Mouse (Mus musculus) thymus, postnatal 0 days (tissue): ENCODE results near the gene Metrnl. TPM values are rescaled to one million over a fixed set of nuclear protein-coding genes. Genes with fewer than 3 reads are reported as not detected.
A peak's percentile ranks its signal among the peaks of the same experiment; 100 is the strongest.

ENCODE experiments used
- DNase-seq: peaks from one replicate; pipeline ENCODE4 v3.0.0-alpha.2; 2015; ENCODE audit warnings: low spot score
- polyA plus RNA-seq: library from polyadenylated mRNA; unstranded; fragments of >200 nt; fragmentation: Nextera tagmentation; extraction: Ambion mirVana; gene quantifications from 2 replicates; pipeline ENCODE4 v1.2.1, GENCODE M21; 2015

The Metrnl gene
- polyA plus RNA-seq, 1 experiment from 2014 or later = 6.6 TPM

DNA sequence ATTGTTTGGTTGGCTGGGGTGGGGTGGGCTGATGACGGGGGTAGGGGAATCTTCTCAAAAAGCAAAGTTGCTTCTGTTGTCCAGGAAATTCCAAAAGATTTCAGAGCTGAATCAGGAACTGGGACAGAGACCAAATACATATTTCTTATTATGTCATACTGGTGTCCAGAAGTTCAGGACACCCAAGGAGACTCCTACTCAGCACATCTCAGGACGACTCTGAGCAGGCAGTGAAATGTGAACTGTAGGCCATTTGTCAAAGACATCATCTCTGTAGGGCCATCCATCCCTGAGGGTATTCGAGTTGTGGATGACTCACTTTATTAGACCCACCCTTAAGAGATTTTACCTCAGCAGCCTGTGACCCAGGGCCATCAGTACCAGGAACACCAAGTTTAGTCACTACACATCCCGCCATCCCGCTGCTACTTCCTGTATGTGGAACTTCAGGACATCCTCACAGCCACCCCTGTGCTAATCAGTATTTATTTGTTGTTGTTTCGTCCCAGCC lies 15.8 kb upstream of the Metrnl start:
- DNase-seq = no peak

- no peak for DNase-seq
Measured at GRCm38 (mm10) chr11:121686091-121686490, 15.3 kb upstream of the Metrnl start.

GRCm38 (mm10) chr11:121686674-121687073 lies 14.7 kb upstream of the Metrnl start:
- no peak for DNase-seq

- peak; percentile 35 for DNase-seq
Measured at GRCm38 (mm10) chr11:121688024-121688423, 13.3 kb upstream of the Metrnl start.

- no peak for DNase-seq
Measured at GRCm38 (mm10) chr11:121695304-121696064, 5.9 kb upstream of the Metrnl start.

GRCm38 (mm10) chr11:121697271-121697670 lies 4.1 kb upstream of the Metrnl start:
- DNase-seq = peak; percentile 61

DNA sequence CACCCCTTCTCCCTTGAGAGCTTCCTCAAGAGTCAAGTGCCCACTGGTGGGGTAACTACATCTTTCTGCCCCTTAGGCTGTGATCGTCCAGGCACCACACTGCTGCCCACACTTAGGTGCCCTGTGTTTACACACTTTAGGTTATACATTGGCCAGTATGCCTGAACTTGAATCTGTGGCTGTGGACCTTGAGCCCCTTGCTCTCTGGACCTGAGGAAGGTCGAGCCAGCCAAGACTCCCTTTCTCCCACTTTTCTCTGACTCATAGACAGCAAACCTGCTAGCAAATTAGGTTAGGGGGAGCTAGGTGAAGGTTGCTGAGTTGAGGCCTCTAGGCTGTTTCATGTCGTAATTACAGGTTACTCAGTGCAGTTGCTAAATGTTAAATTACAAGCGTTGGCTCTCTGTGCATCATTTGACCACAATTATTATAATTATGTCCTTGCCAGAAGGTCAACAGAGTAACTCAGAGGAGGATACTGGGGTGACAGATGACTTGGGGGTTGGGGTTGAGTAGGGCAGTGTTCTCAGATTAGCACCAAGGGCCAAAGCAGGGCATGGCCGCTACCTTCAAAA lies 2.9 kb upstream of the Metrnl start:
- DNase-seq = no peak

DNA sequence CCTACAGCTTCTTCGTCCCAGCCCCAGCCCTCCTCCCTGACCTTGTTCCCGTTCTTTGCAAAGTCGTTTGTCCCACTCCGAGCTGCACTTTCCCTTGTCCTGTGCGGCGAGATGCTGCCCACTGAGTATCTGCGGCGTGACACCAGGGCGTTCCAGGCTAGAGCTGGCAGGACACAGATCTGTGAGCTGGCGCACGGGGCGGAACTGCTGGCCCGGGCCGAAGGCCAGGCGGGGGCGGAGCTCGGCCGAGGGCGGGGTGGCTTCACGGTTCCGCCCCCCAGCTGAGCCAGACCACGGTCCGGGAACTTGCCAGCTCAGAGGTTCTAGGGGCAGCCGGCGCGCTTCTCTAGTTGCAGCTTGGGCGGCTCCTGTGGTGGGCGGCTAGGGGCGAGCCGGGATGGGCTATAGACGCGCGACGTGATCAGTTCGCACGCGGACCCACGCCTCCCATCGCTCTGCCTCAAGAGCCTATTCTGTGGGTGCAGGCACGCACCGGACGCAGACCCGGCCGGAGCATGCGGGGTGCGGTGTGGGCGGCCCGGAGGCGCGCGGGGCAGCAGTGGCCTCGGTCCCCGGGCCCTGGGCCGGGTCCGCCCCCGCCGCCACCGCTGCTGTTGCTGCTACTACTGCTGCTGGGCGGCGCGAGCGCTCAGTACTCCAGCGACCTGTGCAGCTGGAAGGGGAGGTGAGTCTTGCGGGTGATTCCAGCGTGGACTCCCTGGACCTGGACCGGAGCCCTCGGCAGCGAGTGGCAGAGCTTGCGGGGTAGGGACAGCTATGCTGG lies 959 bp downstream of the Metrnl start:
- DNase-seq = no peak

- DNase-seq = peak; percentile 37
Measured at GRCm38 (mm10) chr11:121702895-121703618, 1.7 kb downstream of the Metrnl start.

DNA sequence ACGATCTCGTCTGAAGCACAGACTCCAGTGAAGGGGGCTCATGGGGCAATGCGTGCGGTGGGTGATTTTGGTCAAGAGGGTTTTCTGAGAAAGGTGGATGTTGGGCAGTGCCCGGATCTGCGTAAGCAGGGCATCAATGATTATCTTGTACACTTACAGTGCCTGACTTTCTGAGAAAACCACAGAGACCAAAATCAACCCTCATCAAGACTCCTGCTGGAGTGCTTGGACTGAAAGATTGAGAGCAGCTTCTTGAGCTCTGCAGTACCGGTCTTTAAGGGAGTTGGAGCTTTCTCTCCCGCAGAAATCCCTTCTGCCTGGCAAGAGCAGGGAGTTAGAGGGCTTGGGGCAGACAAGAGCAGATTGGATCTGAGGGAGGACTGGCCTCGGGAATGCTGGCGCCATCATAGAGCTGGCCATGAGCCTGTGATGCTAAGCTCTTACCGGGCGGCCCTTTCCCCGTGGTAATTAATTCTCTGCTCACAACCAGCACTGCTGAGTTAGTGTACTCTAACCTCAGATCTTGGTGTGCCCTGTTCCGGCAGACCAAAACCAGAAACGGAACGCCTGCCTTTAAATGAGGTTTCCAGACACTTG lies 2.4 kb downstream of the Metrnl start:
- no peak for DNase-seq

DNA sequence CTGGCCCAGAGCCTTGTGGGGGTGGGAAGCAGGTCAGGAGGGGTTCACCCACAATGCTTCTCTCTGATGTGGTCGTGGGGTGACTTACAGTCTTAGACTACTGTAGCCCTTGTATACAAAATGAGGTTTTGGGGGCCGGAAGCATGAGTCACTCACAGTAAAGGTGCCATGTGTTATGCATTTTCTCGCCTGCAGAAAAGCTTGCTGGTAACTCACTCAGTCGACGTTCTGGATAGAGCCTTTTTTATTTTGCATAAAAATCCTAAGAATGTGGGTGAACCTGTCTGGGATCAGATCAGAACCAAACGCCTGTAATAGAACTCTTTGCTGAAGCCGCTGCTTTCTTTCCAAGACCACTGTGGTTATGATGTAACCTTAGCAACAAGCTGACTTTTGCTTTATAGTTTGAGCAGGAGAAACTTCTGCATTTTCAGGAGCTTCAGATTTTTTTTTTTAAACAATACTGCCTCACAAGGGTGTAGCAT lies 5.2 kb downstream of the Metrnl start:
- DNase-seq = peak; percentile 93

DNA sequence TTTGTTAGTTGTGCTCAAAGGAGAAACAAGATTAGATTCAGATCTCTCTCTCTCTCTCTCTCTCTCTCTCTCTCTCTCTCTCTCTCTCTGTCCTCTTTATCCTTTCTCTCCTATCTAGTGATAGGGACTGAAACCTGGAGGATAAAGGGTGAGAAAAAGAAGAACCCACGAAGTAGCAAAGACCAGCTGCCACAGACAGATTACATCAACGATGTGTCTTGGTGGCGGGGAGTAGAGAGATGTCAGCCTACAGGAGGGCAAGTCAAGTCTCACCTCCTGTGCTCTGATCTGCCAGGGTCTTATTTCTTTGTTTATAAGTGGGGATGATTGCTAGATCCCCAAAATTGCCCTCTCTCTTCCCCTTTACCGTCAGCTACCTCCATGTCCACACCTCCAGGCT lies 7.9 kb downstream of the Metrnl start:
- DNase-seq = no peak

GRCm38 (mm10) chr11:121710245-121710644 lies 8.9 kb downstream of the Metrnl start:
- no peak for DNase-seq

GRCm38 (mm10) chr11:121712987-121713386 lies 11.6 kb downstream of the Metrnl start:
- no peak for DNase-seq

DNA sequence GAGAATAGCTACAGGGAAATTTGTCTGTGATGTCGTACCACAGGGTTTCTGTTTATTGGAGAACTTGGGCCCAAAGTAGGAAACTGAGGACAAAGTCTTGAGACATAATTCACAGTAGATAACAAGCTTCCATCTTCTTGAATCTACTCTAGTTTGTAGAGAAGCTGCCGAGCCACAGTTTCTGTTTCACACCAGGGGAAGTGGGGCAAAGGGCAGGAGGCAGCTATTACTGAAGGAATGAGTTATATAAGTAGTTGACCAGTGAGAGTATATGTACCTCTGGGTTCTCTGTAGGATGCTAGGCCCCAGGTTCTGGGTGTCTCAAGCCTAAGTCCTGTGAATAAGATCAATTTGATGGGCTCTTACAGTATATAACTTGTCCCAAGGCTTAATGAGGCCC lies 12.2 kb downstream of the Metrnl start:
- DNase-seq = no peak

DNA sequence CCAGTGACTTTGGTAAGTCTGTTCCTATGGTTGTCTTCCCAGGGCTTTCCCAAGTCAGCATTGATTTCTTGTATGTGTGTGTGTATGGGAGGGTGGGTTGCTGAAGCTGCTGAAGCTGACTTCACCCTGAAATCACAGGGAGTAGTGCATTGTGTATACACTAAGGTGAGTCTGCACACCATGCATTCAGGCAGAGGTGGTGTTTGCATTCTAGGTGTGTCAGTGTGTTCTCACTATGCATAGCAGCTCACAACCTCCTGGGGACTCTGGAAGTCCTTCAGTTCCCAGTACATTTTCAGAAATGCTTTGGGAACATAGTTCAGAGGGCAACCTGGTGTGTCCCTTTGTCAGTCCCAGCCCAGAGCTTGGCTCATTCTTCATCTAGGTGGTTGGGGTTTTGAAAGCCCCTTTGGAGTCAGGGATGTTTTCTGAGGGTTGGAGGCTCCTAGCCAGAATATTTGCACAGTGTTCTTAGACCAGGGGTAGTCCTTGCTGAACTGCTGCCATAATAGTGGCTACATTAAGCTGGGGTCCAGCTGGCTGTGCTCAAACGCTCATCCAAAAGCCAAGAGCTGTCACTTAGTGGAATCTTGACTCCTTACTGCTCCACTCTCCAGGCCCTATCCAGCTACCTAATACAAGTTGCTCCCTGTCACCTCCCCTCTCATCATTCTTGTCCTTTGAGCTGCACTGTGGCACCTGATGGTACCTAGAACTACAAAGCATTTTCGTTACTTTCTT lies 13.6 kb downstream of the Metrnl start:
- no peak for DNase-seq

DNA sequence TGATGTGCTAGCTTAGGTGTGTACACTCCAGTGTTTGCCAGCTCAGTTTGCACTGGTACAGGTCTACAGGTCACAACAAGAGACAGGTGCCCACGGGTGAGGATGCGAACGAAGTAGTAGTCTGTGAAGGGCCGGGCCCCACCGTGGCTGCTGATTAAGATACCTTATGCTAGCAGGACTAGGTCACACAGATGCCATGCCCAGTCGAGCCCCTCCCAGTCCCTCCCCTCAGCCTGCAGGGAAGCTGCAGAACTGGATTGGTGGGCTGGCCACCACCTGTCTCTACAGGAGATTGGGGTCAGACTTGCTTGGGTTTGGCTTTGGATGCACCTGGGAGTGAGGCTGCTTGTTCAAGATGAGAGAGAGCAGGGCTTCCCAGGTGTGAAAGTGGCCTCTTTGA lies 16.4 kb downstream of the Metrnl start:
- no peak for DNase-seq

DNA sequence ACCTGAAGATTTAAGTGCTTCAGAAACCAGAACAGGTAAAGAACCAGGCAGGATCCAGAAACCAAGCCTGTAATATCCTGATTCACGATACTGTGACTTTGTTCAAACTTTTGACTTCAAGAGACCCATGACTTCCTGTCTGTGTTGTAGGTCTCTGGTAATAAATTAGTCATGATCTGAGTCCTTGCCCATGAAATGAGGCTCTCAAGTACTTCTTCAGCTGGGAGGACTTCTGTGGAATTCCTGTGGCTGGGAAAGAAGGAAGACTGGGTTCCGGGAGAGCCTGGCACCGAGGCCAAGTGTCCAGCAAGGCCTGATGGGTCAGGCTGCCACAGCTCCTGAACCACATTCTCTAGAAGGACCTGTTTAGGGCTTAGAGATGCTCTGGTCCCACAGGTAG lies 19.4 kb downstream of the Metrnl start:
- no peak for DNase-seq

GRCm38 (mm10) chr11:121722434-121722833 lies 21.1 kb downstream of the Metrnl start:
- DNase-seq = no peak

- DNase-seq = no peak
Measured at GRCm38 (mm10) chr11:121726625-121727024, 25.3 kb downstream of the Metrnl start.
